Mouse (Mus musculus) adrenal gland (tissue): ENCODE data around the gene Iqgap1.

ENCODE experiments used
- intact Hi-C: fragments of 180-260 bp; cut with DNase I; formaldehyde crosslinking; loops from one replicate; pipeline ENCODE4 v1.15.1; 2025

Iqgap1 gene

GRCm38 (mm10) chr7:80680218-80680847 is 145.4 kb downstream of the Iqgap1 start:
- intact Hi-C loops: no loop called here

- intact Hi-C loops: no loop called here
Measured at GRCm38 (mm10) chr7:80672323-80672722, 153.5 kb downstream of the Iqgap1 start.

- intact Hi-C loops: no loop called here
Measured at GRCm38 (mm10) chr7:80670889-80671288, 154.9 kb downstream of the Iqgap1 start.

- intact Hi-C loops: no loop called here
Measured at GRCm38 (mm10) chr7:80667190-80667589, 158.6 kb downstream of the Iqgap1 start.

- intact Hi-C loops: no loop called here
Measured at GRCm38 (mm10) chr7:80666198-80666915, 159.4 kb downstream of the Iqgap1 start.
